Mouse (Mus musculus) heart, postnatal 0 days (tissue): ENCODE measurements around the gene Cd59b.

Experiments used
- CTCF ChIP-seq: IDR thresholded peaks from 2 replicates; pipeline ENCODE4 v1.5.1; 2016; ENCODE audit warnings: antibody characterized with exemption, control low read depth, low read depth
- EP300 ChIP-seq: IDR thresholded peaks from 2 replicates; pipeline ENCODE4 v1.6.1; 2016; ENCODE audit warnings: antibody characterized with exemption, low read depth

GRCm38 (mm10) chr2:104082474-104082873, 12.8 kb downstream of the Cd59b start:
- TF ChIP-seq CTCF (no peak), EP300 (no peak)
